22 mouse cellular contexts compared by ENCODE assay signal in genomic region chr11:76628613-76629012, GRCm38 (mm10). TPM values are rescaled to one million over a fixed set of nuclear protein-coding genes. Genes with fewer than 3 reads are reported as not detected.
DNase-seq lines count a peak whose midpoint lies in the region; ATAC-seq and TF ChIP-seq lines count a peak whose summit lies in the region.
"Had no signal": no experiment of that assay in that cellular context is flagged by ENCODE, and none has a peak within 500 bp of the region (broad histone marks: within the 10 kb centered on the region; RNA-seq: fewer than 3 reads in every experiment).

No protein-coding gene starts in this region.

- H3K9ac ChIP-seq in liver, postnatal 0 days (replicated peaks) = no peak overlapping the region
- H3K9ac ChIP-seq: liver, embryonic 14.5 days; neural tube, embryonic 13.5 days had no signal

- H3K27ac ChIP-seq in liver, postnatal 0 days (ENCODE audit: low read depth) = 0 out of 2 replicates have a peak overlapping the region, but pooled peaks have one; percentile 2
- H3K27ac ChIP-seq: gastrocnemius, adult 2 months; left cerebral cortex, adult 2 months; limb, embryonic 10.5 days; liver, embryonic 14.5 days; neural tube, embryonic 13.5 days had no signal

- DNase-seq in liver, postnatal 0 days = no peak
- DNase-seq in liver (no peak), MEL-GATA-1-ER (ENCODE audit: extremely low read depth, low read depth) (peak; percentile 94)
- no peak for DNase-seq in frontal cortex, postnatal 25 days (ENCODE audit: low spot score in 2 of 2)
- DNase-seq: adrenal gland, adult 2 months; cerebellum, postnatal 14 days; gastrocnemius, adult 2 months; kidney, adult 2 months; kidney, postnatal 14 days; right cerebral cortex, postnatal 25 days; thymus, postnatal 36 days had no signal

- no peaks in the 10 kb centered on the region for H3K9me3 ChIP-seq in liver, postnatal 0 days (ENCODE audit: low read length)
- H3K9me3 ChIP-seq: G1E; limb, embryonic 10.5 days; neural tube, embryonic 13.5 days had no signal

- WGBS in liver, postnatal 0 days (ENCODE audit: insufficient replicate concordance) = 22% methylated on average over 5 of the region's 5 CpGs

- no peak overlapping the region for H3K4me2 ChIP-seq in liver, postnatal 0 days (ENCODE audit: low read depth, low read length)
- H3K4me2 ChIP-seq: neural tube, embryonic 13.5 days had no signal

- TF ChIP-seq EP300 in liver, postnatal 0 days (IDR thresholded peaks at IDR 0.05; ENCODE audit: low read depth) = no peak

- ATAC-seq in liver, postnatal 0 days = no peak
- peak; percentile 87 for ATAC-seq in granulocyte monocyte progenitor cell, adult 5-6 weeks (replicated peaks; ENCODE audit: poor library complexity, severe bottlenecking)
- ATAC-seq in megakaryocyte progenitor cell, adult 5-6 weeks (replicated peaks; ENCODE audit: poor library complexity) = peak; percentile 97
- no peak for ATAC-seq in inflammation-experienced regulatory T-cells, adult 6 months
- ATAC-seq: CD4-positive, CD25-positive, alpha-beta regulatory T cell, adult 4 months; forebrain, embryonic 14.5 days had no signal

- no peaks in the 10 kb centered on the region for H3K4me1 ChIP-seq in liver, postnatal 0 days (ENCODE audit: insufficient read depth)

- H3K27me3 ChIP-seq in liver, postnatal 0 days (ENCODE audit: insufficient read depth, low read length) = peaks cover 9% of the 10 kb centered on the region

- no peak overlapping the region for H3K4me3 ChIP-seq in liver, postnatal 0 days (ENCODE audit: low read depth, low read length)
- H3K4me3 ChIP-seq: gastrocnemius, adult 2 months; left cerebral cortex, adult 2 months; limb, embryonic 10.5 days; neural tube, embryonic 13.5 days had no signal

- no peaks in the 10 kb centered on the region for H3K36me3 ChIP-seq in liver, postnatal 0 days (replicated peaks; ENCODE audit: insufficient read depth, low read length)
- H3K36me3 ChIP-seq: G1E; limb, embryonic 10.5 days; neural tube, embryonic 13.5 days had no signal

- TF ChIP-seq CTCF in liver, postnatal 0 days (IDR thresholded peaks at IDR 0.05; ENCODE audit: low read depth) = no peak

RNA-seq across cellular contexts. Expression of gene Abr, which starts 6.5 kb away (rescaled TPM):
- polyA plus RNA-seq in liver, postnatal 0 days (2015; fragmentation: Nextera tagmentation; extraction: Ambion mirVana) = 3.4 and 3.6 TPM in 2 replicates
- 39.3 and 53.0 TPM in 2 replicates for total RNA-seq in granulocyte monocyte progenitor cell, adult 5-6 weeks (2014; fragmentation: Nextera tagmentation)
- total RNA-seq in granulocyte monocyte progenitor cell, adult 5-6 weeks (2017) = 48.2 and 54.3 TPM in 2 replicates
- 25.2 and 32.5 TPM in 2 replicates for total RNA-seq in megakaryocyte progenitor cell, adult 5-6 weeks (2015)
- total RNA-seq in megakaryocyte progenitor cell, adult 5-6 weeks (2017) = 45.9 and 49.7 TPM in 2 replicates
- polyA plus RNA-seq in inflammation-experienced regulatory T-cells, adult 6 months (2017; shearing (Covaris generic)) = 10 to 100 TPM; 14.4 to 17.1 (median 15.4) TPM
- polyA plus RNA-seq: G1E had no signal

RNA-seq across cellular contexts. Expression of gene Bhlha9, which starts 43.7 kb away (rescaled TPM):
- polyA plus RNA-seq in liver, postnatal 0 days (2015; fragmentation: Nextera tagmentation; extraction: Ambion mirVana) = 0.08 TPM in 1 of 2 replicates, not detected in the other
- not detected in 2 replicates for total RNA-seq in granulocyte monocyte progenitor cell, adult 5-6 weeks (2014; fragmentation: Nextera tagmentation)
- total RNA-seq in granulocyte monocyte progenitor cell, adult 5-6 weeks (2017) = not detected in 2 replicates
- total RNA-seq in megakaryocyte progenitor cell, adult 5-6 weeks (2015) = not detected in 2 replicates
- not detected in 2 replicates for total RNA-seq in megakaryocyte progenitor cell, adult 5-6 weeks (2017)
- not detected for polyA plus RNA-seq in inflammation-experienced regulatory T-cells, adult 6 months (2017; shearing (Covaris generic))
- total RNA-seq: adrenal gland, adult 2 months; G1E; gastrocnemius, adult 2 months had no signal
- polyA plus RNA-seq: CD4-positive, CD25-positive, alpha-beta regulatory T cell, adult 4 months; G1E; heart, embryonic 16.5 days; kidney, adult 2 months; liver, embryonic 14.5 days had no signal

RNA-seq across cellular contexts. Expression of gene Trarg1, which starts 51.0 kb away (rescaled TPM):
- polyA plus RNA-seq in liver, postnatal 0 days (2015; fragmentation: Nextera tagmentation; extraction: Ambion mirVana) = 0.08 TPM in 2 replicates
- total RNA-seq in granulocyte monocyte progenitor cell, adult 5-6 weeks (2014; fragmentation: Nextera tagmentation) = not detected in 2 replicates
- not detected in 2 replicates for total RNA-seq in granulocyte monocyte progenitor cell, adult 5-6 weeks (2017)
- total RNA-seq in megakaryocyte progenitor cell, adult 5-6 weeks (2015) = not detected in 2 replicates
- total RNA-seq in megakaryocyte progenitor cell, adult 5-6 weeks (2017) = not detected in 2 replicates
- polyA plus RNA-seq in inflammation-experienced regulatory T-cells, adult 6 months (2017; shearing (Covaris generic)) = under 1 TPM in 1 of 3 experiments, not detected in 2; 0.66 TPM
- polyA plus RNA-seq: CD4-positive, CD25-positive, alpha-beta regulatory T cell, adult 4 months; G1E; liver, embryonic 14.5 days had no signal

Comparison
In these comparisons a context has a peak if more than half of its experiments do, and no peak if none do; other contexts are left out.
1. ATAC-seq: peak in granulocyte monocyte progenitor cell, adult 5-6 weeks (single experiment) and megakaryocyte progenitor cell, adult 5-6 weeks (single experiment); none in liver, postnatal 0 days (single experiment) and inflammation-experienced regulatory T-cells, adult 6 months (single experiment).